Mouse (Mus musculus) liver, adult 2 months (tissue): ENCODE measurements around the gene Arl15.

Source experiments
- CTCF ChIP-seq: fragments of 200-500 bp; IDR thresholded peaks from 2 replicates; pipeline ENCODE4 v1.5.1; 2011; ENCODE audit warnings: low read depth, low read length, control low read depth
- POLR2A ChIP-seq: fragments of 200-500 bp; IDR thresholded peaks from 2 replicates; pipeline ENCODE4 v1.6.1; 2011; ENCODE audit warnings: low read length, control low read depth; ENCODE audit not compliant: insufficient read depth; ENCODE audit errors: extremely low read depth

DNA sequence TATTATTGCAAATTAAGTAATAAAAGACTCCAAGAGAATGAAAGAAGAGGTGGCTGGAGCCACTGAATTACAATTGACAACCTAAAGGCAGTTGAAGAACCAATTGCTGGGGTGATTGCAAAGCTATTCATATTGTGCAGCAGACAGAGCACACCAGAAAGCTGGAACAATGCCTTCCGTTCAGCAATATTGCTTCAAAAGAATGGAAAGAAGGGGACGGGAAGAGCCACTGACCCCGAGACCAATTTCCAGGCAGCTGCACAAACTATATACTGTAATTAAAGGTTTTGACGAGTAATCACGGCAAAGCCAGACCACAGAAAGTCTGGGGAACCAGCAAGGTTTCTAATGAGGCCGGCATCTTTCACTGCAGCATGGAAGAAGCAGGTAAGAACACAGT, 181.4 kb downstream of the Arl15 start:
- no peak for TF ChIP-seq CTCF
- TF ChIP-seq POLR2A: no peak
